Mouse (Mus musculus) urinary bladder, adult 2 months (tissue): ENCODE results near the gene Tm4sf1. TPM values are rescaled to one million over a fixed set of nuclear protein-coding genes. Genes with fewer than 3 reads are reported as not detected.

Experiments
- DNase-seq: peaks from one replicate; pipeline ENCODE4 v3.0.0; 2022; ENCODE audit warnings: low spot score
- polyA plus RNA-seq: library from polyadenylated mRNA; depleted of rRNA; stranded (reverse); fragments of >200 nt; gene quantifications from 2 replicates; pipeline ENCODE4 v1.2.3, GENCODE M21; 2012; rRNA removed

The Tm4sf1 gene
- polyA plus RNA-seq, 1 experiment = 175 TPM

DNA sequence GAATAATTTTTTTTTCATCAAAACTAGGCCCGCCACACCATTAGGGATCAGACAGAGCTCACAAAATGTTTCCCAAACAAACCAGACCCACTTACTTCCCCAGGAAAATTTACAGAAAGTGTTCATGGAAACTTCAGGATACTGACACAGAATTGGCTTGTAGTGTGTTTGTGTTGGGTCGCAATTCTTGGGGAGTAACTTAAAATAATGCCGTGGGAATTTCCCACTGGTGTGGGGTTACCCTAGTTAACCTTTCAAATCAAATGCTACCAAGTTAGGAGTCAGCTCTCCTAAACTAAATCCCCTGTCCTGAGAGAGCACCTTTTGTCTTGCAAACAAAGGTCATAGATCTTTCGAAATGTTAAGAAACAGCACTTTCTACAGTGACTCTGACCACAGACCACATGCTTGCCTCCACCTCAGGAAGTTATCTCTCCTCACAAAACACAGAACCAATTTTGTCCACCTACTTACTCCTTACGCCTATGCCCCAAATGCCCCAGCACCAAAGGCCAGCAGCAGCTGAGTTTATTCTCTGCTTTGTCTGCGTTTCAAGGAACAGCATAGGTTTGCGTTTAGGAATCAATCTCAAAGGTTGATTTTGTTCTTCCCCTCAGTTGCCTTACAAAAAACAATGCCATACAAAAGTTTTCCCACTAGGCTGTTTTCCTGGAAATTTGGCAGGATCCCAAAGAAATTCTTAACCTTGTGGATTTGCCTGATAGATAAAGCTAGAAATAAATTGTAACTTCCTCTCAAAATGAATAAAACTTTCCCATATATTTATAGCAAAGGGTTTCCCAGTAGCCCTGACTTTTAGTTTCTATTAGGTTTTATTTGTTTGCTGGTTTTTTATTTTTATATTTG, 13.7 kb downstream of the Tm4sf1 start:
- DNase-seq = no peak

DNA sequence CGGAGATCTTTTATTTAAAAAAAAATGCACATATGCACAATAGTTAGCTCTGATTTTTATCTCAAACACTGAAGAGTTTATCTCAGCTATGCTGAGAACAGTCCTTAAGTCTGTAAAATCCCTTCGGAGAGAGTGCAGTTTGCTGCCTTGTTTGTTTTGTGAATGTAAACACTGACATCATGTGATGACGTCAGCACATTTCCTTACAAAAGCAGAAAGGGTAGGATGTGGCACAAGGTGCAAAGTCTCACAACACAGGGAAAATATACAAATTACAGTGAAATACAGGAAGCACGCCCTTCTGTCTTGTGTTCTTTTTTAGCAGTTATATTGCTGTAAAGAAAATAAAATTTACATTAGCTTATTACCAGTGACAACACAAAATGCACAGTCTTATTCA, 14.3 kb downstream of the Tm4sf1 start:
- DNase-seq = no peak

DNA sequence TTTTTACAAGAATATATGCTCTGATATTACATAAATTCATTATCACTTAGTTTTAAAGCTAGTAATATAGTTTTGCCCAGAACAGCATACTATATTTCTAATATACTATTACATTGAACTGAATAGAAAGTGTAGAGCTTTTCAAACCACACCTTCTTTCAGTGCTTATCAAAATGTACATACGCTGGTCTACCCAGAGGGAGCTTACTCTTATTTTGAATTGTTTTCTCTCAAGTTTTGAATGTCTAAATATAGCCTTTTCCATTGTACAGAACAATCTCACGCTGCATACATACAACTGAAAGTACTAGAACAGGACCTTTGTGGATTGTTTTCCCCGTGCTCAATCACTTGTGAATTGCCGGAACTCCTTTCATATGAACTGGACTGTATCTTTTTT, 23.6 kb downstream of the Tm4sf1 start:
- DNase-seq = no peak

DNA sequence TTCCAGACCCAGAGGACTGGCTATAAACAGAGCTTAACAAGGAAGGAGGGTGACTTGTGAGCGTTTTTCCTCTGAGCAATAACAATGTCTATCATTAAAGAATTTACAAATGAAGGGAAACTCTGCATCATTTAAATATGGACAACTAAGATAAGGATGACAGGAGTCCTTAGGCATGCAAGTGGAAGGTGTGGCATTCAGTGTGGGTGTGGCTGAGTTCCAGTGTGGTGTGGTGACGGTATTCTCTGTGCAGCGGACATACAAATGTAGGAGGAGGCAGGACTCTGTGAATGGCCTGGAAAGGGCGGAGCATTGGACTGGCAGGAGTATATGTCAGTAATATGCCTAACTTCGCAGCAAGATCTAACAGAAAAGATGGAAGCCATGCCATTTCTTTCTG, 24.3 kb downstream of the Tm4sf1 start:
- DNase-seq = no peak

DNA sequence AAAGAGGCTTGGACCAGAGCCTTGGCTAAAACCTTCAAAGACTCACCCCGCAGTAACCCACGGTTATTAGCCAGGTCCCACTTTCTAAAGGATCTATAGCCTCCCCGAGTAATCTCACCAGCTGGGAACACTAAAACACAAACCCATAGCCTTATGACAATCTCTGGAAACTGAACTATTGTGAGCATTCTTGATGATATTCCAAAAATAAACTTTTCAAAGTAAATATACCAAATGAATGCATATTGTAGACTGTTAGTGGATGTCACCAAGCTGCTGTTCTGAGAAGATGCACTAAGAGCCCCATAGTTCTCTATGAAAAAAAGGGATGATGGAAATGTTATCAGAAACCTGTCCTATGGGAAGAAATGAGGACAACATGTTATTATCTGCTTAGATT, 25.0 kb downstream of the Tm4sf1 start:
- no peak for DNase-seq

DNA sequence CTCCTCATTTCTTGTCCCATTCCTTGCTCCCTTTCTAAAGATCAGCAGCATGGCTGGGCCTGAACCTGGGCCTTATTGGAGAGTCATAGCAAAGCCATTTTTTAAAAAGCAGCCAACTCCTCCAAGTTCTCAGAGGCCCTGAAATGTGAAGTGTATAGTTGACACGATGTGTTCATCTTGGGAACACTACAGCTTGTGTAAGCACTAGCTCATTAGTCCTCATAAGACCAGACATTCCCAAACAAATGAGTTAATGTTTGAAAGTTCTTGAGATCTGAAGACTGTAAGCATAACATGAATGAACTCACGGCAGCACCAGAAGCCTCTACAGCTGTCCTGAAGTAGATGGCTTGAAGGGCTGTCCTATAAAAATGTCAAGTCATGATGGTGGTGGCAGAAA, 32.8 kb downstream of the Tm4sf1 start:
- DNase-seq = no peak

DNA sequence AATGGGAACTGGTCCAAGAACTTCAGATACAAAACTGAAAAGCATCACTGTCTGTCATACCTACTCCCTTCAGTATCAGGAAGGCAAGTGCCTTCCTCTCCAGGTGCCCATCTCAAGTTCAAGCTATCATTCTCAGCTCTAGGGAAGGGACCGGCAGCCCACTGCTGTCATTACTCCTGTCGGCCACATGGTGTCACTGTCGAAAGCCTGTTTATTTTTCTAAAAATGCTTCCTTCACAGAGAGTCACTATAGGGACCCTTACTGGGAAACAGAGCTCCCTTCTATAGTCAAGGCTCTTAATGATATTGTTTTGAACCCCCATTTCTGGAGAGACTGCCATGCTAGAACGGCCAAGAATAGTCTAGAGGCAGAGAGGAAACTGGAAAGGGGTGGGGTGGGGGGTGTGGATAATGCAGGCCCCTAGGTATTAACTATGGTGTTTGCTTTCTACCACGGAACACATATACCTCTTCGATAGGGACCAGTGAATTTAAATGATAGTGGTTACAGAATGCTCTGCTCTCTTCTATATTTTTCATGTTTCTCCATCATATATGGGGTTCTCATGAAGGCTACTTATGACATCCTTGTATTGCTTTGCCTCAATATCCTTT, 34.1 kb downstream of the Tm4sf1 start:
- no peak for DNase-seq

DNA sequence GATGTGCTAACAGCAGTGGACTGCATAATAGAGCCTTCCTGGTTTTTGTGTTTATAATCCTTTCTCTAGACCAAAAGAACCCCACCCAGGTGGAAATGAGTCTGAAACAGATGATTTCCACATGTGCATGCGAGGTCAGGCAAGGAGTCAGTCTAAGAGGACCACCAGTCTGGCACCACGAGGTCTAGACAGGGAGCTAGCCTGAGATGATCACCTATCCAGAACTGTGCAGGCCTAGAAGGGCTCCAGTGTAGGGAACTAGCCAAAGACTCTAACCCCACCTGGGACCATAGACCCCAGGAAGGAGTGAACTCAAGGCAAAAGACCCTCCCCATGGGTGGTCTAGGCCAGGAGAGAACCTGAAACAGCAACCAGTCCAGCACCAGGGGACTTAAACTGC, 48.7 kb downstream of the Tm4sf1 start:
- DNase-seq = no peak

DNA sequence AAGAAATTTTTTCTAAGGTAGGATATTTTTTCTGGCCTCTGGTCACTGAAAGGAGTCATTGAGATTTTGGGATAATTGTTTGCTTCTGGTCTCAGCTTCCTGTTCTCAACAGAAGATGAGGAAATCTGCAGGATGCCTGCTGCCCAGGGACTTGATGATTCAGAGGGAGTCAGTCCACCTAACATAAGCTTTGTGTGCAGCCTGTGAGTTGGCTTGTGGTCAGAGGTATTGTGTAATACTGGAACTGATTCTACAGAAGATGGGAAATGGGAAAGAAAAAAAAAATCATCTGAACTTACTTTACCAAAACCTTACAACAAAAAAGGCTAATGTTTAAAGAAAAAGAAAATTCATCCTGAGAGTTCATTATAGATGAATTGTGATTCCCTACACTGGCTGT, 49.2 kb downstream of the Tm4sf1 start:
- DNase-seq = no peak

DNA sequence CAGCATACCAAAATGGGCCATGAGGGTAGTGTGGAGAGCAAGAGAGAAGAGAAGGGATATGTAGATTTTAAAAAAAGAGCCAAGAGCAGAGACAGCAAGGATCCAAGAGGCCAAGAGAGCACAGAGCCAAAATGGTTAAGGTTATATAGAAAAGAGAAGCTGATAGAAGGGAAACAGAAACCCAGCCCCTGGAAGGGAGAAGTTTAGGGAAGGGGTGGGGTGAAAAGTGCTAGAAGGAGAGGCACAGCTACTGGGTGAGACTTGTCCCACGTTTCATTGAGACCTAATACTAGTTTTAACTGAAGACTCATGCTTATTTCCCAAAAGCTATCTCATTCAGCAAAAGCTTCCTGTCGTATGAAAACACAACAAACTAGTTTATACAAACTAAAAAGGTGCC, 56.5 kb downstream of the Tm4sf1 start:
- no peak for DNase-seq

Other genes starting within 250 kb of the Tm4sf1 start
- 0.17 and 0.27 TPM in 2 replicates for gene Tm4sf4, start 123.3 kb upstream of the Tm4sf1 start, polyA plus RNA-seq